ENCODE assay signal across 24 mouse cellular contexts in the genomic region with DNA sequence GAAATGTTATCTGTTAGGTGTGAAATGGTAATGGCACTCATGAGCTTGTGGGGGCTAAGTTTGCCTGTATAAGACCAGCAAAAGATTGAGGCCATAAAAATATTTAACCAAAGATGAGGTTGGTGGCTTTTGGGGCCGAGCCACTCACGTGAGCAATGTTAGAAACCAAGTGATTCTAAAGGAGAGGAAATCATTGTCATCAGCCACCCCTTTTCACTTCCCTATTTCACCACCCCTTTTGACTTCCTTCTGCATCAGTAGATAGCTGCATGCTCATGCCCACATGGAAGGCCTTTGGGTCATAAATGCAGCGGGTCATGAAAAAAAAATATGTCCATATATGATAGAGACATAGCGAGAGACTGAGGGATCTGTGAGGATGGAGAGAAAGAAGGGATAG. TPM values are rescaled to one million over a fixed set of nuclear protein-coding genes. Genes with fewer than 3 reads are reported as not detected.
DNase-seq lines count a peak whose midpoint lies in the region; ATAC-seq and TF ChIP-seq lines count a peak whose summit lies in the region.
"Had no signal": no experiment of that assay in that cellular context is flagged by ENCODE, and none has a peak within 500 bp of the region (broad histone marks: within the 10 kb centered on the region; RNA-seq: fewer than 3 reads in every experiment).

No protein-coding gene starts in this region.

- no peaks in the 10 kb centered on the region for H3K27me3 ChIP-seq in intestine, postnatal 0 days (replicated peaks; ENCODE audit: control insufficient read depth, insufficient read depth, low read length)
- H3K27me3 ChIP-seq: forebrain, embryonic 15.5 days; heart, embryonic 12.5 days; intestine, embryonic 15.5 days; midbrain, embryonic 13.5 days had no signal

- no peaks in the 10 kb centered on the region for H3K4me1 ChIP-seq in lung, adult 2 months (ENCODE audit: control insufficient read depth, insufficient read depth, low read length)
- no peaks in the 10 kb centered on the region for H3K4me1 ChIP-seq in intestine, postnatal 0 days (replicated peaks; ENCODE audit: control insufficient read depth, insufficient read depth, low read length)
- H3K4me1 ChIP-seq: embryonic facial prominence, embryonic 10.5 days; forebrain, embryonic 15.5 days; heart, embryonic 12.5 days; intestine, embryonic 15.5 days; midbrain, embryonic 13.5 days had no signal

- TF ChIP-seq POLR2A in lung, adult 2 months (IDR thresholded peaks at IDR 0.05; ENCODE audit: borderline replicate concordance, extremely low read depth, low read depth, low read length) = no peak

- intact Hi-C loops in left cerebral cortex, postnatal 10 days (cut with DNase I) = no loop called here

- no peak overlapping the region for H3K9ac ChIP-seq in intestine, postnatal 0 days (ENCODE audit: low read depth, low read length)
- H3K9ac ChIP-seq: forebrain, embryonic 15.5 days; heart, embryonic 12.5 days; intestine, embryonic 15.5 days; midbrain, embryonic 13.5 days had no signal

- H3K4me3 ChIP-seq in lung, adult 2 months (replicated peaks; ENCODE audit: extremely low read depth, low read depth, low read length) = no peak overlapping the region
- H3K4me3 ChIP-seq in intestine, postnatal 0 days (ENCODE audit: low read depth, low read length) = no peak overlapping the region
- H3K4me3 ChIP-seq: embryonic facial prominence, embryonic 10.5 days; erythroblast, embryonic 14.5 days; forebrain, embryonic 15.5 days; heart, embryonic 12.5 days; intestine, embryonic 15.5 days; midbrain, embryonic 13.5 days had no signal

- 64% methylated on average over 4 of the region's 4 CpGs for WGBS in lung, adult 2 months
- 73% methylated on average over 4 of the region's 4 CpGs for WGBS in intestine, postnatal 0 days

- no peak for TF ChIP-seq CTCF in lung, adult 2 months (IDR thresholded peaks at IDR 0.05; ENCODE audit: insufficient read depth, low read length)
- no peak for TF ChIP-seq CTCF in intestine, postnatal 0 days (IDR thresholded peaks at IDR 0.05; ENCODE audit: low read depth)

- peak; percentile 15 for DNase-seq in lung, postnatal 36 days
- DNase-seq in lung, adult 2 months = no peak
- DNase-seq in c-Kit-positive CD71-negative TER-119-negative erythroid progenitor cells, embryonic 14.5 days (ENCODE audit: low read depth) = peak; percentile 24
- DNase-seq in left cerebral cortex, adult 9 months (ENCODE audit: low spot score in 2 of 2) = no peak
- no peak for DNase-seq in left cerebral cortex, postnatal 10 days (ENCODE audit: extremely low spot score in 1 of 2, low spot score in 2 of 2)
- DNase-seq: cerebellum, postnatal 25 days; liver; right cerebral cortex, postnatal 14 days had no signal

- ATAC-seq in monocyte, adult 5-6 weeks (replicated peaks; ENCODE audit: insufficient number of reproducible peaks, low FRiP score, low TSS enrichment, poor library complexity, severe bottlenecking) = peak; percentile 85
- ATAC-seq in intestine, postnatal 0 days = no peak
- ATAC-seq: forebrain, embryonic 15.5 days; intestine, embryonic 15.5 days; midbrain, embryonic 13.5 days had no signal

- H3K4me2 ChIP-seq in intestine, postnatal 0 days (replicated peaks; ENCODE audit: low read depth) = no peak overlapping the region
- H3K4me2 ChIP-seq: forebrain, embryonic 15.5 days; heart, embryonic 12.5 days; intestine, embryonic 15.5 days; midbrain, embryonic 13.5 days had no signal

- no peak overlapping the region for H3K27ac ChIP-seq in intestine, postnatal 0 days (ENCODE audit: low read depth, low read length)
- H3K27ac ChIP-seq: embryonic facial prominence, embryonic 10.5 days; forebrain, embryonic 15.5 days; intestine, embryonic 15.5 days; kidney, postnatal 0 days; midbrain, embryonic 13.5 days had no signal

- no peaks in the 10 kb centered on the region for H3K36me3 ChIP-seq in intestine, postnatal 0 days (ENCODE audit: control insufficient read depth, insufficient read depth)
- H3K36me3 ChIP-seq: embryonic facial prominence, embryonic 10.5 days; forebrain, embryonic 15.5 days; heart, embryonic 12.5 days; intestine, embryonic 15.5 days; midbrain, embryonic 13.5 days had no signal

- no peaks in the 10 kb centered on the region for H3K9me3 ChIP-seq in intestine, postnatal 0 days (ENCODE audit: control insufficient read depth)
- H3K9me3 ChIP-seq: embryonic facial prominence, embryonic 10.5 days; forebrain, embryonic 15.5 days; heart, embryonic 12.5 days; intestine, embryonic 15.5 days; midbrain, embryonic 13.5 days had no signal

RNA-seq across cellular contexts. Expression of a gene that starts 29.5 kb away (rescaled TPM):
- not detected in 2 replicates for polyA plus RNA-seq in lung, adult 2 months (2012; rRNA removed)
- total RNA-seq in monocyte, adult 5-6 weeks (2017) = 0.75 TPM in 1 of 3 replicates, not detected in the others
- polyA plus RNA-seq in intestine, postnatal 0 days (2015; fragmentation: Nextera tagmentation; extraction: Ambion mirVana) = not detected in 2 replicates
- total RNA-seq in left cerebral cortex, postnatal 10 days (2021) = not detected
- total RNA-seq: adrenal gland, adult 18-20 months; gastrocnemius, adult 8-10 months; left cerebral cortex, postnatal 25 days had no signal
- polyA plus RNA-seq: embryonic facial prominence, embryonic 10.5 days; erythroblast, embryonic 14.5 days; forebrain, embryonic 15.5 days; heart, embryonic 12.5 days; hindbrain, embryonic 11.5 days; intestine, embryonic 15.5 days; kidney, postnatal 0 days; lung, embryonic 16.5 days; midbrain, embryonic 13.5 days; stomach, embryonic 14.5 days; thymus, postnatal 0 days had no signal

Comparison
In these comparisons a context has a peak if more than half of its experiments do, and no peak if none do; other contexts are left out.
1. DNase-seq: peak in lung, postnatal 36 days (single experiment) and c-Kit-positive CD71-negative TER-119-negative erythroid progenitor cells, embryonic 14.5 days (single experiment); none in lung, adult 2 months (single experiment), left cerebral cortex, adult 9 months (0 of 2) and left cerebral cortex, postnatal 10 days (0 of 2).